Mouse (Mus musculus) forelimb bud, embryonic 11.5 days (tissue): Measurements from ENCODE around the gene Pus10.
"Not testable (repeated sequence)": the region's sequence is repeated elsewhere in the genome, so short reads cannot be mapped to it uniquely, and the experiment has no call there.

Experiments
- DNase-seq: peaks from one replicate; pipeline ENCODE4 v3.0.0-alpha.2; 2012; ENCODE audit warnings: low read depth, low spot score

Gene Pus10

DNA sequence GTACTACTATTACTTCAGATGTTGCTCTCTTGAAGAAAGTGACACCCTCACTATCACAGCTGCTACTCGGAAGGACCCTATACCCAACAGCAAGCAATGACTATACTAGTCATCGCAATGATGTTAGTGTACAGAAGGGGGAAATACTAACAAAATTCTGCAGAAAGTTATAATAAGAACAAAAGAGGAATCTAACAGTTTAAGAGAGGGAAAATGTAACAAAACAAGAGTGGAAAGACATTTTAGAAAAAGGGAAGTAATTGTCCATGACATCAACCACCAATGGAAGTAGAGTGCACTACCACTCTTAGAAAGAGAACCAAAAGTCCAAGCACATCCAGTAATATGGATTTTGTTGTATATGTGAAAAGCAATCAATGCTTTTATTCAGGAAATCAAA, 97.2 kb downstream of the Pus10 start:
- DNase-seq: no peak

DNA sequence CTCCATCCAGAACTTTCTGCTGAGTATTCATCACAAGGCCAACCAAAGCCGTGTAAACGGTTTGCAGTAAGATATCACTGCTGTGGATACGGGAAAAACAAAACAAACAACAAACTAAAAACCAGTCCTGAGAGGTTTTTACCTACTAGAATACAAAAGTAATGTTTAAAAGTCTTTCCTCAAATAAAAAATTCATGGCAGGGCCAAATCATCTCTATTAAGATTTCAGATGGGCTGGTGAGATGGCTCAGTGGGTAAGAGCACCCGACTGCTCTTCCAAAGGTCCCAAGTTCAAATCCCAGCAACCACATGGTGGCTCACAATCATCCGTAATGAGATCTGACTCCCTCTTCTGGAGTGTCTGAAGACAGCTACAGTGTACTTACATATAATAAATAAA, 101.9 kb downstream of the Pus10 start:
- not testable (repeated sequence) for DNase-seq

DNA sequence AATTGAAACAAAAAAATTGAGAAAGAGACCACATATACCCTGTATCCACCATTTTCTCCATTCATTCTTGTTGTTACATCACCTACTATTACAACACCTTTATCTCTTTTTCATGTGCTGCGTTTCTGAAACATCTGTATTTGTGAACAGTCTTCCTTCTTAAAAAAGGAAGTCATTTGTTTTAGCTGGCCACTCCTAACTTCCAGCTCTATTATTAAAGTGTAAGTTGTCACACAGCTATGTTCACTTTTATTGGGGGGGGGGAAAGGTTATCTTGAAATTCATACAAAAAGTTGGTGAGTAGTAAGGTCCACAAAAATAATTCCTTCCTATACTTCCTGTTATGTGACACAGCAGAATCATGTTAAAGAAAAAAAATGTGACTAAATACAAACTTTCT, 102.5 kb downstream of the Pus10 start:
- DNase-seq: no peak

DNA sequence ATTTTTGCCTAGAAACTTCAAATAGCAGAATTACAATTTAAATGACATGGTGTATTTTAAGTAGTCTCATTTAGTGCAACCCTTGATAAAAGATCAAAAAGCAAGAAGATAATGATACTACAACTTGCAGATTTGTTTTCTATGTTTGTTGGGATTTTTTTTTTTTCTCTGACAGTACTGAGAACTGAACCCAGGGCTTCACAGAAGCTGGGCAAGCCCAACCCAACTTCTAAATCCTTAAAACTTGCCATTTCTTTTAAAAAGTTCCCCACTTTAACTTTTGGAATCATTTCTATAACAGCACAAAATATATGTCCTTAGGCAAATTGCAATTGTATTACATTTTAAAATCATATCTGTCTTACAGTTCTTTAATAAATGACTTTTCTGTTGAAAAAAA, 103.6 kb downstream of the Pus10 start:
- no peak for DNase-seq

DNA sequence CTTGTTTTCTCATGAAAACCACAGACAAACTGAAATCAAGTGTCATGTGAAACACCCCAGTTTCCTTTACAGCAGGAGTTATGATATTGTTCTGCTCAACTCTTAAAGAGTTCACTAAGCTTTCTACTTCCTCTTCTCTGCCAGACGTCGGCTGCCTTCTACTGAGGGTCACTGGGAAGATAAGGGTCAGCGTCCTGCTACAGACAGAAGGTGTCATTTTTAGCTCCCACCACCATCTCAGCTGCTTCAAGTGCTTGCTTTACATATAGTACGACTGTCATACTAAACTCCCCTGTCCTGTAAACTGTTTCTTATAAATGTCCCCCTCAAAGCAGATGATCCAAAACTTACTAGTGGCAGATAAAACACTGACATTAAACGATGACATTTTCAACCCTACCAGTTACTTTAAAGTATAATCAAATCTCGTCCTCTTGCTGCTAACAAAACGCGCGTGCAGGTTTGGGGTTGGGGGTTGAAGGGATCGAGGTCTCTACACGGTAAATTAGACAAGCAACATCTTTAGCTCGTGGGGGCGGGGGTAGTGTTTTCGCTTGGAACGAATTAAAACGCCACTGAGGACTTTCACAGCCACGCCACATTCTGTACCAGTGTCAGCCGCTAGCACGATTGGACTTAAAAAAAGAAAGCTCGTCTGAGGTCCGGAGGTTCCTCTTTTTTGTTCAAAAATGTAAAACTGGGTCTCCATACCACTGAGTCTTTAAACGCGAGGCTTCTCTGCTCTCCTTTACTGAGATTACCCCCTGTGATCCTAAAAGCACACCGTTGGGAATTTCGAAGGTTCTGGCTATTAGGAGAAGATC, 104.4 kb downstream of the Pus10 start:
- no peak for DNase-seq

DNA sequence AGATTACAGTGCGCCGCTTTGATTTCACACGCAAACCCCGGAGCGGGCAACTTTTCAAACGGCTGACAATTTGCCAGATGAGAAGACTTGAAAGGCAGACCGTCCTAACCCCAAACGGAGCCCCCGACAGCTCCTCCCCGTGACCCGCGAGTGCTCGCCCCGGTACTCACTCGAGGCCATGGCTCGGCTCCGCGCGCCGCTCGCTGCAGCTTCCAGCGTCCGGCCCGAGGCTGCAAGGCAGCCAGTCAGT, 105.0 kb downstream of the Pus10 start:
- DNase-seq: peak; percentile 65

DNA sequence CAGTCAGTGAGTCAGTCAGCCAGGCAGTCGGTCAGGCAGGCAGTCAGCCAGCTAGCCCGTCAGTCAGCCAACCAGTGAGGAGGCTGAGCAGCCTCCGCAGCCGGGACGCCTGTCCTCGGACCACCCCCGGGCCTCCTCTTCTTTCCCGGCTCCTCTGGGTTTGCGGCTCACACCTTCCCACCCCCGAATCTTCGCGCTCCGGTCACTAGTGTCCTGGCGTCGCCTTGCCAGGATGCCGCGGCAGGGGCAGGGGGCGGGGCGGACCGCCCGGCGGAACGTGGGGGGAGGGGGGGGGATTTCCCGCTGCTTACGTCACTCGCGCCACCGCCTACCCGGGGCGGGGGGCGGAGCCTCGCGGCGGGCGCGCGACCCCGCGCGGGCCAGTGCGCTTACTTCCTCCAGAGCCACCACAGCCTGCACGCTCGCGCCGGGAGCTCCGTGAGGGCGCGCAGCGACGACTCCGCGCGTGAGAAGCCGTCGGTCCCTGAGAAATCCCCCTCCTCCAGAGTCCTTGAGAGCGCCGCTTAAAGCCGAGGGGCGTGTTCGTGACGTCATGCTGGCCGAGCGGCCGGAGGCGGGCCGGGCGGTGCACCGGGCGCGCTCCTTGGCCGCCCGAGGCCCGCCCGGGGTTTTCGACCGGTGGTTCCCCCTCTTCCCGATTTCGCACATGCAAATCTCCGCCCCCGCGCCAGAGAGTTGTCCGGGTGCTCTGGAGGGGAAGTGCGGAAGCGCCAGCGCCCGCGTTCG, 105.5 kb downstream of the Pus10 start, which contains the start of gene Rel:
Gene Rel (minus strand): TSS at position 211 of the 747 bp plus-strand sequence.
- peak; percentile 83 for DNase-seq

DNA sequence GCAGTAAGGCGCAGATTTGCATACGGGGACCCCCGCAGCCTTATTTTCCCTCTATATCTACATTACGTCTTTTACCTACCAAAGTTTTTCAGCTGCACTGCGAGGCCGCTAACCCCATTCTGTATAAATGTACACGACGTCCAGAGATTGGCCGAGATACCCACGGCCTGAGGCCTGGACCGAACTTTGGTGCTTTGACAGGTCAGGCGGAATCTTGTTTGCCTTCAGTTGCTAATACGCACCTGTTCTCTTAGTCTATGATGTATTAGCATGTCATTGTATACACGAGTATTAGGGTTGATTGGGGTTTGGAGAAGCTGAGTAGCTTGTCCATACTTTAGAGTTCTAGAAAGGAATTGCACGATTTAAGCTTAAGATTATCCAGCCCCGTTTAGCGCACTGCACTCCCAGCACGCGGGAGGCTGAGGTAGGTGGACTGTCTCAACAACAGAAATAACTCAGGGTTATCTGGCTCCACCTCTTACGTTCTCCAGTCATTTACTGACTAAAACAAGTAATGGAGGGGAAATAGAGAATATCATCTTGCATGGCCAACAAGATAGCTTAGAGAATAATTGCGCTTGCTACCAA, 106.1 kb downstream of the Pus10 start:
- no peak for DNase-seq

DNA sequence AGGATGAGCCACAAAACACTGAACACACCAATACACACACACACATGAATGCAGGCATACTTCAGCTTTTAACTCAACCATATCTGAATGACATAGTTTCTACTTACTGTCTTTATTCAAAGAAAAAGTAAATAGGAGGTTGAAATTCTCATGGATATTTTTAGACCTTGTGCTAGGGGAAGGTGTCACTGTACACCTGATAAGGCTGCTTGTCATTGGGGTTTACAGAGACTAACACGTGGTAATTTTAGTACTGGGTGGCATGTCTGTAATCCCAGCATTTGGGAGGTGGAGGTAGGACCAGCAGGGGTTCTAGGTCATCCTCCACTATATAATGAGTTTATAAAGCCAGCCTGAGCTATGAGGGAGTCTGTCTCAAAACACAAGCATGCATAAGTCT, 107.0 kb downstream of the Pus10 start:
- DNase-seq: no peak

DNA sequence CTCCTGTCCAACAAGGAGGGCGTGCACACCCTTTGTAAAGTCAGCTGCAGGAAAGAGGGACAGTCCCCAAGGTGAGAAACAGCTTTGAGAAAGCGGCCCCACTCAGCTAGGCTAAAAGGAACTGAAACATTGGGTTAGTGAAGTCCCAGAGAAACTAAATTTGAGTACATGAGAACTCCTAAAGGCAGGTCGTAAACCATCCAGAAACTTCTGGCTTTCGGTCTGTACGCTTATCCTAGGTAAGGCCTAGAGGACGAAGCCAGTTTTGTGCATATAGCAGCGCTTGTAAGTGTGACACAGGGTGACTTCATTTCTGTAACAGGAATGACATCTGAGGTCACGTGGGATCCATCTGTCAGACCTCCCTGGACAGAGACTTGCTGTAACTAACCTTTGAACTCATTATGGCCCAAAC, 113.3 kb downstream of the Pus10 start:
- DNase-seq: no peak

DNA sequence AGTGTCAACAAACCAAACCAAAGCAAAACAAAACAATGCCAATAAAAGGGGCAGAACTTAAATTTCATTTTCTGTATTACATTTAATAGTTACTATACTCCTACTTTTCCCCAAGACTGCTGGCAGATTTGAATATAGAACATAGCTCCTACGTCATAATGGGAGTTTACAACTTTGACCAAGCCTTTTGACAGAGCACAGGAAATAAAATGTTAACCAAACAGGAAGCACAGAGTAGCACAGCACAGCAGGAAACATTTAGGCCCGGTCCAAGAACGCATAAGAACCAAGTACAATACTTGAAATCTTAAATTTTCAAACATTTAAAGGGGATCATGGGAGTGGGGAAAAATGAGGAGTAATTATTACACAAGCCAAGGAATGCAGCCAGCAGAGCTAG, 116.6 kb downstream of the Pus10 start:
- DNase-seq: no peak
